Comparison of ENCODE assay signal across 10 mouse cellular contexts in genomic region chr15:25291231-25291691, GRCm38 (mm10).
DNase-seq lines count a peak whose midpoint lies in the region; ATAC-seq lines count a peak whose summit lies in the region.
"Had no signal": no experiment of that assay in that cellular context is flagged by ENCODE, and none has a peak within 500 bp of the region (broad histone marks: within the 10 kb centered on the region; RNA-seq: fewer than 3 reads in every experiment).

No protein-coding gene starts in this region.

- peak overlapping the region; percentile 39 for H3K27ac ChIP-seq in forebrain, embryonic 15.5 days (replicated peaks)

- WGBS in forebrain, embryonic 15.5 days, result 3% methylated on average over 10 of the region's 10 CpGs

- no peaks in the 10 kb centered on the region for H3K9me3 ChIP-seq in forebrain, embryonic 15.5 days

- peaks cover 15% of the 10 kb centered on the region for H3K4me1 ChIP-seq in forebrain, embryonic 15.5 days

- H3K36me3 ChIP-seq in forebrain, embryonic 15.5 days, result no peaks in the 10 kb centered on the region

- H3K4me3 ChIP-seq in forebrain, embryonic 15.5 days, result peak overlapping the region; percentile 6; the same call in 1 of the 2 replicates

- H3K27me3 ChIP-seq in forebrain, embryonic 15.5 days, result peaks cover 8% of the 10 kb centered on the region; the same call in 1 of the 2 replicates

- peak overlapping the region; percentile 32 for H3K4me2 ChIP-seq in forebrain, embryonic 15.5 days (replicated peaks)

- intact Hi-C loops in heart, postnatal 25 days (cut with DNase I), result no loop called here
- intact Hi-C loops in left cerebral cortex, postnatal 14 days (cut with DNase I), result no loop called here

- no peak overlapping the region for H3K9ac ChIP-seq in forebrain, embryonic 15.5 days (replicated peaks)

- peak; percentile 63 for DNase-seq in heart, adult 11 months
- DNase-seq in heart, postnatal 25 days (ENCODE audit: low spot score), result no peak
- peak; percentile 41 to 55 for DNase-seq in left cerebral cortex, postnatal 14 days (ENCODE audit: low spot score in 2 of 2)
- peak; percentile 36 for DNase-seq in right cerebral cortex, postnatal 14 days
- DNase-seq in ovary, postnatal 14 days (ENCODE audit: low spot score), result no peak
- no peak for DNase-seq in gastrocnemius, postnatal 25 days
- DNase-seq in kidney, adult 9 months, result no peak
- DNase-seq: embryo, embryonic 11 days; gastrocnemius, postnatal 14 days had no signal

- peak; percentile 95 for ATAC-seq in forebrain, embryonic 15.5 days (replicated peaks)

Comparison
In these comparisons a context has a peak if more than half of its experiments do, and no peak if none do; other contexts are left out.
1. DNase-seq: peak in heart, adult 11 months (single experiment), left cerebral cortex, postnatal 14 days (2 of 2) and right cerebral cortex, postnatal 14 days (single experiment); none in heart, postnatal 25 days (single experiment), ovary, postnatal 14 days (single experiment), gastrocnemius, postnatal 25 days (single experiment) and kidney, adult 9 months (single experiment).